Mouse (Mus musculus): ENCODE results near the gene Efnb3. TPM values are rescaled to one million over a fixed set of nuclear protein-coding genes. Genes with fewer than 3 reads are reported as not detected.
A peak's percentile ranks its signal among the peaks of the same experiment; 100 is the strongest.

Gene Efnb3
- polyA plus RNA-seq, 1 experiment from 2014 or later = 87.4 TPM

- peak overlapping the region; percentile 18; the same call in 1 of the 2 replicates for H3K4me2 ChIP-seq
- ATAC-seq (ENCODE audit: insufficient number of reproducible peaks, low FRiP score) = no peak
- H3K4me3 ChIP-seq = no peak overlapping the region
- peaks cover 56% of the 10 kb centered on the region for H3K4me1 ChIP-seq (replicated peaks)
- no peaks in the 10 kb centered on the region for H3K9me3 ChIP-seq (replicated peaks)
- no peak overlapping the region for H3K9ac ChIP-seq
- peaks cover 34% of the 10 kb centered on the region for H3K36me3 ChIP-seq
- WGBS = 46% methylated on average over 13 of the region's 13 CpGs
- H3K27ac ChIP-seq (ENCODE audit: poor library complexity, severe bottlenecking) = no peak overlapping the region; the same call in 1 of the 2 replicates
- H3K27me3 ChIP-seq (replicated peaks) = no peaks in the 10 kb centered on the region
Measured at GRCm38 (mm10) chr11:69563373-69563772, 3.4 kb upstream of the Efnb3 start.

GRCm38 (mm10) chr11:69560896-69561854 lies 1.2 kb upstream of the Efnb3 start:
- peak; percentile 23 for ATAC-seq (ENCODE audit: insufficient number of reproducible peaks, low FRiP score)
- 16% methylated on average over 16 of the region's 16 CpGs for WGBS
- peak overlapping the region; percentile 96 for H3K27ac ChIP-seq (ENCODE audit: poor library complexity, severe bottlenecking)
- H3K4me3 ChIP-seq = peak overlapping the region; percentile 62
- peak overlapping the region; percentile 88 for H3K9ac ChIP-seq
- H3K36me3 ChIP-seq = peaks cover 32% of the 10 kb centered on the region
- H3K9me3 ChIP-seq (replicated peaks) = no peaks in the 10 kb centered on the region
- peaks cover 11% of the 10 kb centered on the region; the same call in 1 of the 2 replicates for H3K27me3 ChIP-seq (replicated peaks)
- peaks cover 73% of the 10 kb centered on the region for H3K4me1 ChIP-seq (replicated peaks)
- peak overlapping the region; percentile 86 for H3K4me2 ChIP-seq

GRCm38 (mm10) chr11:69559183-69559582 lies 822 bp downstream of the Efnb3 start:
- Histone ChIP-seq H3K4me2 (peak overlapping the region; percentile 86), H3K27ac (ENCODE audit: poor library complexity, severe bottlenecking) (peak overlapping the region; percentile 96), H3K9me3 (replicated peaks) (no peaks in the 10 kb centered on the region), H3K9ac (peak overlapping the region; percentile 88), H3K4me3 (peak overlapping the region; percentile 62), H3K4me1 (replicated peaks) (peaks cover 76% of the 10 kb centered on the region), H3K27me3 (replicated peaks) (peaks cover 19% of the 10 kb centered on the region; the same call in 1 of the 2 replicates), H3K36me3 (peaks cover 45% of the 10 kb centered on the region)
- WGBS = 3% methylated on average over 5 of the region's 5 CpGs
- ATAC-seq (ENCODE audit: insufficient number of reproducible peaks, low FRiP score) = peak; percentile 63

GRCm38 (mm10) chr11:69558756-69559155 lies 1.2 kb downstream of the Efnb3 start:
- H3K36me3 ChIP-seq = peaks cover 45% of the 10 kb centered on the region
- peak overlapping the region; percentile 88 for H3K9ac ChIP-seq
- H3K4me2 ChIP-seq = peak overlapping the region; percentile 86
- peaks cover 74% of the 10 kb centered on the region for H3K4me1 ChIP-seq (replicated peaks)
- no peak for ATAC-seq (ENCODE audit: insufficient number of reproducible peaks, low FRiP score)
- peak overlapping the region; percentile 62 for H3K4me3 ChIP-seq
- peaks cover 19% of the 10 kb centered on the region; the same call in 1 of the 2 replicates for H3K27me3 ChIP-seq (replicated peaks)
- no peaks in the 10 kb centered on the region for H3K9me3 ChIP-seq (replicated peaks)
- under 1% methylated on average over 6 of the region's 6 CpGs for WGBS
- peak overlapping the region; percentile 96 for H3K27ac ChIP-seq (ENCODE audit: poor library complexity, severe bottlenecking)

GRCm38 (mm10) chr11:69557381-69557958 lies 2.5 kb downstream of the Efnb3 start:
- no peak for ATAC-seq (ENCODE audit: insufficient number of reproducible peaks, low FRiP score)
- H3K27ac ChIP-seq (ENCODE audit: poor library complexity, severe bottlenecking) = no peak overlapping the region
- H3K4me1 ChIP-seq (replicated peaks) = peaks cover 67% of the 10 kb centered on the region
- H3K36me3 ChIP-seq = peaks cover 37% of the 10 kb centered on the region
- 38% methylated on average over 14 of the region's 14 CpGs for WGBS
- no peaks in the 10 kb centered on the region for H3K9me3 ChIP-seq (replicated peaks)
- 0 out of 2 replicates have a peak overlapping the region, but pooled peaks have one; percentile 62 for H3K4me3 ChIP-seq
- H3K27me3 ChIP-seq (replicated peaks) = peaks cover 19% of the 10 kb centered on the region; the same call in 1 of the 2 replicates
- H3K9ac ChIP-seq = peak overlapping the region; percentile 15; the same call in 1 of the 2 replicates
- peak overlapping the region; percentile 86 for H3K4me2 ChIP-seq

- Histone ChIP-seq H3K27me3 (replicated peaks) (peaks cover 25% of the 10 kb centered on the region), H3K9ac (no peak overlapping the region), H3K4me3 (no peak overlapping the region), H3K36me3 (peaks cover 31% of the 10 kb centered on the region), H3K27ac (ENCODE audit: poor library complexity, severe bottlenecking) (no peak overlapping the region), H3K4me1 (replicated peaks) (peaks cover 49% of the 10 kb centered on the region), H3K4me2 (no peak overlapping the region), H3K9me3 (replicated peaks) (0 out of 2 replicates have a peak, but pooled peaks cover 3% of the 10 kb centered on the region)
- WGBS = 68% methylated on average over 5 of the region's 5 CpGs
- no peak for ATAC-seq (ENCODE audit: insufficient number of reproducible peaks, low FRiP score)
Measured at GRCm38 (mm10) chr11:69554539-69555140, 5.4 kb downstream of the Efnb3 start.

- Histone ChIP-seq H3K4me2 (no peak overlapping the region), H3K27me3 (replicated peaks) (peaks cover 38% of the 10 kb centered on the region), H3K9me3 (replicated peaks) (0 out of 2 replicates have a peak, but pooled peaks cover 3% of the 10 kb centered on the region), H3K9ac (no peak overlapping the region), H3K27ac (ENCODE audit: poor library complexity, severe bottlenecking) (no peak overlapping the region), H3K4me1 (replicated peaks) (peaks cover 36% of the 10 kb centered on the region), H3K36me3 (peaks cover 31% of the 10 kb centered on the region), H3K4me3 (no peak overlapping the region)
- WGBS = 45% methylated on average over 2 of the region's 2 CpGs
- no peak for ATAC-seq (ENCODE audit: insufficient number of reproducible peaks, low FRiP score)
Measured at GRCm38 (mm10) chr11:69553341-69553721, 6.7 kb downstream of the Efnb3 start.

- Histone ChIP-seq H3K9ac (no peak overlapping the region), H3K4me2 (no peak overlapping the region), H3K9me3 (replicated peaks) (0 out of 2 replicates have a peak, but pooled peaks cover 3% of the 10 kb centered on the region), H3K4me3 (no peak overlapping the region), H3K4me1 (replicated peaks) (peaks cover 32% of the 10 kb centered on the region), H3K27ac (ENCODE audit: poor library complexity, severe bottlenecking) (no peak overlapping the region), H3K36me3 (peaks cover 31% of the 10 kb centered on the region), H3K27me3 (replicated peaks) (peaks cover 44% of the 10 kb centered on the region)
- WGBS = 29% methylated on average over 14 of the region's 14 CpGs
- no peak for ATAC-seq (ENCODE audit: insufficient number of reproducible peaks, low FRiP score)
Measured at GRCm38 (mm10) chr11:69552622-69553340, 7.2 kb downstream of the Efnb3 start.

- Histone ChIP-seq H3K27ac (ENCODE audit: poor library complexity, severe bottlenecking) (no peak overlapping the region), H3K27me3 (replicated peaks) (peaks cover 37% of the 10 kb centered on the region), H3K4me1 (replicated peaks) (peaks cover 32% of the 10 kb centered on the region), H3K9me3 (replicated peaks) (0 out of 2 replicates have a peak, but pooled peaks cover 3% of the 10 kb centered on the region), H3K4me2 (no peak overlapping the region), H3K36me3 (peaks cover 20% of the 10 kb centered on the region), H3K9ac (no peak overlapping the region), H3K4me3 (no peak overlapping the region)
- no peak for ATAC-seq (ENCODE audit: insufficient number of reproducible peaks, low FRiP score)
- WGBS = 75% methylated on average over 4 of the region's 4 CpGs
Measured at GRCm38 (mm10) chr11:69551310-69551709, 8.7 kb downstream of the Efnb3 start.

GRCm38 (mm10) chr11:69549060-69549656 lies 10.8 kb downstream of the Efnb3 start, which contains the start of gene Dnah2:
Gene Dnah2, minus strand, starts transcription at chr11:69549110.
- Histone ChIP-seq H3K27me3 (replicated peaks) (peaks cover 28% of the 10 kb centered on the region), H3K4me3 (no peak within 1 kb of the TSS), H3K4me2 (no peak within 1 kb of the TSS), H3K4me1 (replicated peaks) (peaks cover 26% of the 10 kb centered on the region), H3K9ac (peak within 1 kb of the TSS; percentile 42; the same call in 1 of the 2 replicates), H3K36me3 (no peaks in the 10 kb centered on the region; the same call in 1 of the 2 replicates), H3K27ac (ENCODE audit: poor library complexity, severe bottlenecking) (no peak within 1 kb of the TSS), H3K9me3 (replicated peaks) (0 out of 2 replicates have a peak, but pooled peaks cover 3% of the 10 kb centered on the region)
- no peak for ATAC-seq (ENCODE audit: insufficient number of reproducible peaks, low FRiP score)
- 53% methylated on average over 12 of the region's 12 CpGs for whole genome bisulfite sequencing
